Mouse (Mus musculus): Measurements from ENCODE around the gene Nek5. TPM values are rescaled to one million over a fixed set of nuclear protein-coding genes. Genes with fewer than 3 reads are reported as not detected.

Nek5 gene
- polyA plus RNA-seq (2014; fragmentation: Illumina TruSeq; extraction: RNeasy Lipid Tissue Mini Kit (QIAGEN cat#74804); ENCODE audit: low read depth, low replicate concordance), result 1.5 TPM

GRCm38 (mm10) chr8:22124220-22125152, at the start of gene Nek5:
Gene Nek5, minus strand, starts transcription at chr8:22125053.

GRCm38 (mm10) chr8:22166080-22166603, 41.3 kb upstream of the Nek5 start, which contains the start of gene Nek3:
Gene Nek3, minus strand, starts transcription at chr8:22166435.

GRCm38 (mm10) chr8:22060446-22060889, 64.4 kb downstream of the Nek5 start, which contains the start of gene Alg11:
Gene Alg11, plus strand, starts transcription at chr8:22060721.

DNA sequence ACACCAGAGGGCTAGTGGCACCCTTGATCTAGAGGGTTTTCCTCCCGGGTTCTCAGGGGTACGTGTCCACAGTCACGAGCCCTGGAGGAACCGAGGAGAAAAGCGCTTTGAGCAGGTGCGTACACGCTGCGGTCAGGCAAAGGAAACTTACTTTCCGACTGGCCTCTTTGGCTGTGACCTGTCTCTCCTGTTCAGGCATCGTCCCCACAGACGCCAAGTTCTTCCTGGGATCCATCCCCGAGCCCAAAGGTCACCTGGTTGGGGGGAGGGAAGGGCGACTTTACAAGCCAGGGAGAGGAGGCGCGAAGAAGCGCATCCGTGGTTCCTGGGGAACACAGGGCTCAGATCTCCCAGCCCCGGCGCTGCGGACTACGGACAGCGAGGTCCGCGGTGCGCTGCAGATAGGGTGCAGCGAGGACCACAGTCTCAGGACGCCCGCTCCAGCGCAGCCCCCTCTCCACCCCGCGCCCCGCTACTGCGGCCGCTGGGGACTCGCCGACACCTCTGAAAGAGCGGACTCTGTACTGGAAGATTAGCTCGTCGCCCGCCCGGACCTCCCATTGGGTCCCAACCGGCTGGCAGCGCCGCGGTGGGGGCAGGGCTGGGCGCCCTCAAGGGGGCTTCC, 64.9 kb downstream of the Nek5 start, which contains the start of gene Atp7b:
Gene Atp7b, minus strand, starts transcription at position 485 of the 625 bp plus-strand sequence.

Other genes with a start within 250 kb of the Nek5 start
- 17.0 TPM for gene Defb9, start 239.6 kb downstream of the Nek5 start, polyA plus RNA-seq (2014; fragmentation: Illumina TruSeq; extraction: RNeasy Lipid Tissue Mini Kit (QIAGEN cat#74804); ENCODE audit: low read depth, low replicate concordance)
- gene Defb11, start 218.6 kb downstream of the Nek5 start, polyA plus RNA-seq (2014; fragmentation: Illumina TruSeq; extraction: RNeasy Lipid Tissue Mini Kit (QIAGEN cat#74804); ENCODE audit: low read depth, low replicate concordance), result 172 TPM
- 1,651 TPM for gene Defb15, start 192.3 kb downstream of the Nek5 start, polyA plus RNA-seq (2014; fragmentation: Illumina TruSeq; extraction: RNeasy Lipid Tissue Mini Kit (QIAGEN cat#74804); ENCODE audit: low read depth, low replicate concordance)
- gene Defb35, start 186.7 kb downstream of the Nek5 start, polyA plus RNA-seq (2014; fragmentation: Illumina TruSeq; extraction: RNeasy Lipid Tissue Mini Kit (QIAGEN cat#74804); ENCODE audit: low read depth, low replicate concordance), result not detected
- gene Defb13, start 178.3 kb downstream of the Nek5 start, polyA plus RNA-seq (2014; fragmentation: Illumina TruSeq; extraction: RNeasy Lipid Tissue Mini Kit (QIAGEN cat#74804); ENCODE audit: low read depth, low replicate concordance), result 28.2 TPM
- 0.31 TPM for gene Fam90a1a, start 166.3 kb downstream of the Nek5 start, polyA plus RNA-seq (2014; fragmentation: Illumina TruSeq; extraction: RNeasy Lipid Tissue Mini Kit (QIAGEN cat#74804); ENCODE audit: low read depth, low replicate concordance)
- gene Ccdc70, start 155.3 kb downstream of the Nek5 start, polyA plus RNA-seq (2014; fragmentation: Illumina TruSeq; extraction: RNeasy Lipid Tissue Mini Kit (QIAGEN cat#74804); ENCODE audit: low read depth, low replicate concordance), result 4.4 TPM
- gene Atp7b, start 64.7 kb downstream of the Nek5 start, polyA plus RNA-seq (2014; fragmentation: Illumina TruSeq; extraction: RNeasy Lipid Tissue Mini Kit (QIAGEN cat#74804); ENCODE audit: low read depth, low replicate concordance), result 0.17 TPM
- gene Alg11, start 64.3 kb downstream of the Nek5 start, polyA plus RNA-seq (2014; fragmentation: Illumina TruSeq; extraction: RNeasy Lipid Tissue Mini Kit (QIAGEN cat#74804); ENCODE audit: low read depth, low replicate concordance), result 9.1 TPM
- gene Nek3, start 41.4 kb upstream of the Nek5 start, polyA plus RNA-seq (2014; fragmentation: Illumina TruSeq; extraction: RNeasy Lipid Tissue Mini Kit (QIAGEN cat#74804); ENCODE audit: low read depth, low replicate concordance), result 2.4 TPM
- 1.8 TPM for gene Ckap2, start 60.8 kb upstream of the Nek5 start, polyA plus RNA-seq (2014; fragmentation: Illumina TruSeq; extraction: RNeasy Lipid Tissue Mini Kit (QIAGEN cat#74804); ENCODE audit: low read depth, low replicate concordance)
- gene Vps36, start 67.8 kb upstream of the Nek5 start, polyA plus RNA-seq (2014; fragmentation: Illumina TruSeq; extraction: RNeasy Lipid Tissue Mini Kit (QIAGEN cat#74804); ENCODE audit: low read depth, low replicate concordance), result 15.9 TPM
- gene Thsd1, start 102.3 kb upstream of the Nek5 start, polyA plus RNA-seq (2014; fragmentation: Illumina TruSeq; extraction: RNeasy Lipid Tissue Mini Kit (QIAGEN cat#74804); ENCODE audit: low read depth, low replicate concordance), result 3.3 TPM
- gene Tpte, start 158.4 kb upstream of the Nek5 start, polyA plus RNA-seq (2014; fragmentation: Illumina TruSeq; extraction: RNeasy Lipid Tissue Mini Kit (QIAGEN cat#74804); ENCODE audit: low read depth, low replicate concordance), result 0.15 TPM